Mouse (Mus musculus) G1E (cell line): ENCODE results near the gene 1700020D05Rik. TPM values are rescaled to one million over a fixed set of nuclear protein-coding genes. Genes with fewer than 3 reads are reported as not detected.

Source experiments
- ATAC-seq: 2 replicates; pipeline ENCODE4 v1.8.0; 2016; ENCODE audit warnings: mild to moderate bottlenecking; ENCODE audit not compliant: insufficient number of reproducible peaks, poor library complexity, low FRiP score, severe bottlenecking; ENCODE audit errors: extremely low read depth
- DNase-seq: peaks from one replicate; pipeline ENCODE4 v3.0.0; 2012; ENCODE audit warnings: low spot score
- H3K27me3 ChIP-seq: 2 replicates; pipeline ENCODE4 v1.6.1; 2012; ENCODE audit warnings: mild to moderate bottlenecking, low read length, inconsistent platforms; ENCODE audit not compliant: insufficient read depth
- H3K36me3 ChIP-seq: replicated peaks from 2 replicates; pipeline ENCODE3; 2012; ENCODE audit warnings: mild to moderate bottlenecking, inconsistent platforms
- H3K4me1 ChIP-seq: 2 replicates; pipeline ENCODE4 v1.6.1; 2012; ENCODE audit warnings: low read depth, low read length, inconsistent platforms, mixed read lengths; ENCODE audit not compliant: insufficient read depth
- H3K4me3 ChIP-seq: 2 replicates; pipeline ENCODE4 v1.5.1; 2012; ENCODE audit warnings: low read depth, mild to moderate bottlenecking, inconsistent platforms, low read length, moderate library complexity, mixed read lengths
- H3K9me3 ChIP-seq: replicated peaks from 2 replicates; pipeline ENCODE4 v1.6.1; 2012; ENCODE audit warnings: inconsistent platforms
- CTCF ChIP-seq: IDR thresholded peaks from 2 replicates; pipeline ENCODE4 v1.5.1; 2012; ENCODE audit warnings: low read depth, low read length, inconsistent platforms, mixed read lengths
- GATA1 ChIP-seq: IDR thresholded peaks from 2 replicates; pipeline ENCODE4 v1.6.1; 2012; ENCODE audit warnings: borderline replicate concordance, low read length, inconsistent platforms, mixed read lengths
- GATA2 ChIP-seq: IDR thresholded peaks from 2 replicates; pipeline ENCODE4 v1.6.1; 2012; ENCODE audit warnings: low read depth, low read length, inconsistent platforms, borderline replicate concordance
- POLR2AphosphoS5 ChIP-seq: IDR thresholded peaks from 2 replicates; pipeline ENCODE4 v1.6.1; 2012; ENCODE audit warnings: low read depth, low read length, inconsistent platforms; ENCODE audit not compliant: insufficient replicate concordance
- TAL1 ChIP-seq: conservative IDR thresholded peaks from 2 replicates; pipeline ENCODE4 v1.6.1; 2012; ENCODE audit warnings: low read depth, low read length, inconsistent platforms, mixed read lengths
- polyA plus RNA-seq: library from polyadenylated mRNA; stranded (reverse); fragments of >175 nt; gene quantifications from 2 replicates; pipeline ENCODE4 v1.2.3, GENCODE M21; 2012
- total RNA-seq, 2 experiments: library from RNA; stranded (forward) in 1 of 2; stranded (reverse) in 1 of 2; fragments of 200-1000 nt in 1 of 2; fragments of >200 nt in 1 of 2; fragmentation: Nextera tagmentation in 1 of 2; gene quantifications; 2 replicates each; pipeline ENCODE4 v1.2.3; 2014 to 2017

Gene 1700020D05Rik
- total and polyA plus RNA-seq, 3 experiments = 0.36 to 4.0 (median 2.1) TPM

DNA sequence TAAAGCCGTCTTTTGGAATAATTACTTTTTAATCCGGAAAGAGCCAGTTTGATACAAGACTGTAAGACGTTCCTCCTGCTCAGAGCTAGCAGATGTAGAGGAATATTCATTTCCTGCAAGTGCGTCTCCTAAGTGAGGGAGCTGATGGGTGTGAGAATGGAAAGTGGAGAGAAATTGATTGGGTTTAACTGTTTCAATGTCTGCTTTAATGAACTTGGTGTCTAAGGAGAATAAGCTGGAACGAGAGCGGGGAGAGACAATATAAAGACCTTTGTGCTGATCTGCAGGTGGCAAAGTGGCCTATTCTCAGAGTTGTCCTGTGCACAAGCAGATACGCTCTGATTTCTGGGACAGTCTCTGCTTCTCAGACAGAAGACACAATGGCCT is 26.5 kb upstream of the 1700020D05Rik start:
- TF ChIP-seq GATA2 = no peak
- no peak for TF ChIP-seq POLR2AphosphoS5
- no peak for TF ChIP-seq TAL1
- TF ChIP-seq CTCF = no peak
- Histone ChIP-seq H3K4me3 (no peak overlapping the region), H3K36me3 (no peaks in the 10 kb centered on the region), H3K9me3 (no peaks in the 10 kb centered on the region), H3K4me1 (peaks cover 13% of the 10 kb centered on the region), H3K27me3 (peaks cover 41% of the 10 kb centered on the region)
- DNase-seq (no peak), ATAC-seq (no peak)

DNA sequence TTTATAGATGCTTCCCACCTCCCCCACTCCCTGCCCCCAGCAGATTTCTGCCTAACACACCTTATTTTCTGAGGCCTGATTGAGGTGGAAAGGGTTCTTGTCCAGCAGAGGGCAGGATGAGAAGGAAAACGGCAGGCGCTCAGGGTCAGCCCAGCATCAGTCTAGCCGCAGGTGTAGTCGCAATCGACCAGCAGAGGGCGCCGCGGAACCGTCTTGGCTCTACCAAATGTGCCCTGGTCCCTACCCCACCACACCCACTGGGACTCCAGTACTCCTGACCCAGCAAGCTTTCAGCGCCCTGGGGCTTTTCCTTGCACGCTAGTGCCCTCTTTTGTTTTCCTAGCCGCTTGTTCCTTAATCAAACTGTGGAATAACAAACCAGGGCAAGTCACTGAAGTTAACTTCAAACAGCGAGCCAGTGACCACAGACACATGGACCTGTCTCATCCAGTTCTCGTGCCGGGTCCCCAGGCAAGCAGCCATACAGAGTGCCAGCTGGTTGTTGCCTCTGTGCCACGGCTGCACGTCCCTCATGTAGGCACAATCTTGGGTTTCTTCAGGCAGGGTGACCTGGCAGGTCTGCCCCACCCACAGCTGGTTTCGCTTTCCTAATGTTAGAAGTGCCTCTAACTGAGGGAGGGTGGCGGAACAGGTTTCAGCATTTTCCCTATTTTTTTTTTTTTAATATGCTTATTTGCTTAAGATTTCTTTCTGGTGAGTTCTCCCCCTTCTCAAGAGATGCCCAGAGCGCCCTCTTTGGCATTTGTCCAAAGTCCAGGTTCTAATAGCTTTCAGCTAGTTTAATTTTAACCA is 25.9 kb upstream of the 1700020D05Rik start:
- peak; percentile 68 for ATAC-seq
- Histone ChIP-seq H3K9me3 (no peaks in the 10 kb centered on the region), H3K36me3 (no peaks in the 10 kb centered on the region), H3K4me3 (peak overlapping the region; percentile 58; the same call in 1 of the 2 replicates), H3K27me3 (peaks cover 41% of the 10 kb centered on the region), H3K4me1 (peaks cover 13% of the 10 kb centered on the region)
- DNase-seq = peak; percentile 89
- TF ChIP-seq POLR2AphosphoS5 = no peak
- peak; percentile 94 for TF ChIP-seq CTCF

DNA sequence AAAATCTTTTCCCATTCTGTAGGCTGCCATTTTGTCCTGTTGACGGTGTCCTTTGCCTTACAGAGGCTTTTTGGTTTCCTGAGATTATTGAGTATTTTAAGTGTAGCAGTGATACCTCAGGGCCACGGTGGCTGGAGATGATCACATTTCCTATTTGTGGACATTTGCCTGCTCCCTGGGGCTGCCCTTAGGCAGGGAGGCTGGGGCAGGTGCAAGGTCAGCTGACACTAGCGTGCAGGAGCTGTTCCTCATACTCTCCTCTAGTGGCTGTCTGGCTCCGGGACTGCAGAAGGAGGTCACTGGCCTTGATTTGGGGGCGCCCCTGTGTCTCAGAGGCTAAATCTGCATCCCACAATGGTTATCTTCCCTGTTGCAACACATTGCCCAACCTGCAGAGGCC is 21.6 kb upstream of the 1700020D05Rik start:
- peaks cover 17% of the 10 kb centered on the region for H3K4me1 ChIP-seq
- H3K9me3 ChIP-seq = no peaks in the 10 kb centered on the region
- ATAC-seq = no peak
- H3K27me3 ChIP-seq = peaks cover 30% of the 10 kb centered on the region
- TF ChIP-seq CTCF (no peak), GATA2 (no peak), POLR2AphosphoS5 (no peak), TAL1 (no peak), GATA1 (no peak)
- no peak overlapping the region for H3K4me3 ChIP-seq
- DNase-seq = no peak
- no peaks in the 10 kb centered on the region for H3K36me3 ChIP-seq

DNA sequence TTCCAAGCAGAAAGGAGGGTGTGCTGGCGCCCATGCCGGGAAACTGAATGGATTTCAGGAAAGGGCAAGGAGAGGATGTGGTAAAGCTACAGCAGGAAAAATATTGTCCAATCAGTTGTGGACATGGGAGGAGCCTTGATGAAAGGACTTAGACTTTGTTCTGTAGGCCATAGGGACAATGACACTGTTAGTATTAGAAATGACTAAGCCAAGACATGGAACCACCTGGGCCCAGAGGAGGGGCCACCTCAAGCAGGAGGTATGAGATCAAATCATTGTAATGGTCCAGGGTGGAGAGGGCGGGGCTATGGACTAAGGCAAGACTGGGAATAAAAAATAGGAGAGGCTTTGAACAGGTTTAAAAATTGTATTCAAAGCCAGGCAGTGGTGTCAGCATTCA is 15.1 kb upstream of the 1700020D05Rik start:
- ATAC-seq = no peak
- H3K4me3 ChIP-seq = no peak overlapping the region
- H3K27me3 ChIP-seq = peaks cover 14% of the 10 kb centered on the region
- H3K9me3 ChIP-seq = no peaks in the 10 kb centered on the region
- no peaks in the 10 kb centered on the region for H3K36me3 ChIP-seq
- TF ChIP-seq GATA2 = no peak
- TF ChIP-seq CTCF = no peak
- no peak for TF ChIP-seq TAL1
- no peak for TF ChIP-seq GATA1
- no peak for TF ChIP-seq POLR2AphosphoS5
- peaks cover 25% of the 10 kb centered on the region for H3K4me1 ChIP-seq
- no peak for DNase-seq

DNA sequence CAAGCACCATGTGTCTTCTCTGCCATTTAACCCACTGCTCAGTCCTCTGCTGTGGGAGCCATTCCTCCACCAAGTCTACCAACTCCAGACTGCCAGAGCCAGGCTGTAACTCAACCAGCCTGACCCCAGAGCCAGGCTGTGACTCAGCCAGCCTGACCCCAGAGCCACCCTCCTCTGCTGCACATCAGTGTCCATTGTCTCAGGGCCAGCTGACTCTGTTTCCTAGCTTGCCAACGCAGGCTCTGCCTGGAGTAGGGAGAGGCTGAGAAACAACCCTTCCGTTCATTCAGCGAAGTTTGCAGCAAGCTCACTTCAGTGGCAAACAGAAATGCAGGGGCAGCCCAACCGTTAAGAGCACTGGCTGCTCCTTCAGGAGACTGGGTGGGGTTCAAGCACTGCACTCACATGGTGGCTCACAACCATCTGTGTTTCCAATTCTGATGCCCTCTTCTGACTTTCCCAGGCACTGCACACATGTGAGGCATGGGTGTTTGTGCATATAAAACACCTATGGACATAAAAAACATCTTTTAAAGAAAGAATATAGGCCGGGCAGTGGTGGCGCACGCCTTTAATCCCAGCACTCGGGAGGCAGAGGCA is 13.4 kb upstream of the 1700020D05Rik start:
- H3K27me3 ChIP-seq = peaks cover 7% of the 10 kb centered on the region; the same call in 1 of the 2 replicates
- peaks cover 32% of the 10 kb centered on the region for H3K4me1 ChIP-seq
- no peak for TF ChIP-seq POLR2AphosphoS5
- no peak for TF ChIP-seq GATA2
- no peak for TF ChIP-seq TAL1
- TF ChIP-seq CTCF = no peak
- ATAC-seq = no peak
- no peaks in the 10 kb centered on the region for H3K36me3 ChIP-seq
- no peak for DNase-seq
- no peaks in the 10 kb centered on the region for H3K9me3 ChIP-seq
- H3K4me3 ChIP-seq = no peak overlapping the region

DNA sequence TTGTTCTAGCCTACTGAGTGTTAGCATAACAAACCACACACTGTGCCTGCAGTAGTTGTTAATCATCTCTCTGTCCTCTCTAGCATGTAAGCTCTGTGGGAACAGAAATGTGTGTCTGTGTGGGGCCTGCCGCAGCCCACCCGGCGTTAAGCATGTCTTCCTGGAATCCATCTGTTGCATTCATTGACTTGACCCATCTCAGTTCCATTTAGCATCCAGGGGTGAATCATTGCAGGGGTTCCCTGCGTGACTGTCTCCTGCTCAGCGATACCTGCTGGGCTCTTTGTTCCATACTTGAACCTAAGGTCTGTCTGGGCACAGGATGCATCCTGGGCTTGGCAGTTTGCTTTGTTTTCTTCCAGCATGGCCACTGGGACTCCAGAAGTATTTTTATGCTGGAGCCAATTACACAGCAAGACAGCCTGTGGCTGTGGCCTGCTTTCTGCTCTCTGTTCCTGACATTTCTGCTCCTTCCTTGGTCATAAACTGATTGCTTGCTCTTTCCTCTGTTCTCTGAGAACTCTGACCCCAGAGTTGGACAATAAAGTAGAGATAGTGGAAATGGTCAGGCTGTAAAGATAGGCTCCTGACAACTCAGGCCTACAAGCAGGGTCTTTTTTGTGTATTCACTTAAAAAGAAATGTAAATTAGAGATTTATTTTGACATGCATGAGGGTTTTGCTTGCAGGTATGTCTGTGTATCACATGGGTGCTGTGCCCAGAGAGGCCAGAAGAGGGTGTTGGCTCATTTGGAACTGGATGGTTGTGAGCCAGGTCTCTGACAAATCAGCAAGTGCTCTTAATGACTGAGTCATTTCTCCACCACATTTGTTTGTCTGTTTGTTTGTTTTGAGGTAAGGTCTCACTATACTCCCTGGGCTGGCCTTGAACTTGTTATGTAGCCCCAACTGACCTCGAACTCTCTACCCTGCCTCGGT is 12.5 kb upstream of the 1700020D05Rik start:
- peaks cover under 1% of the 10 kb centered on the region; the same call in 1 of the 2 replicates for H3K27me3 ChIP-seq
- no peak for ATAC-seq
- DNase-seq = no peak
- no peak for TF ChIP-seq GATA2
- TF ChIP-seq GATA1 = no peak
- TF ChIP-seq TAL1 = no peak
- TF ChIP-seq POLR2AphosphoS5 = no peak
- TF ChIP-seq CTCF = no peak
- no peaks in the 10 kb centered on the region for H3K9me3 ChIP-seq
- no peaks in the 10 kb centered on the region for H3K36me3 ChIP-seq
- peaks cover 41% of the 10 kb centered on the region for H3K4me1 ChIP-seq
- no peak overlapping the region for H3K4me3 ChIP-seq
